In genomic region chr3:145646009-145646408, GRCm38 (mm10) we compare ENCODE assay signal across 16 mouse cellular contexts. TPM values are rescaled to one million over a fixed set of nuclear protein-coding genes. Genes with fewer than 3 reads are reported as not detected.
DNase-seq lines count a peak whose midpoint lies in the region; ATAC-seq and TF ChIP-seq lines count a peak whose summit lies in the region.
"Had no signal": no experiment of that assay in that cellular context is flagged by ENCODE, and none has a peak within 500 bp of the region (broad histone marks: within the 10 kb centered on the region; RNA-seq: fewer than 3 reads in every experiment).

No protein-coding gene starts in this region.

- peak; percentile 39 for DNase-seq in embryonic facial prominence, embryonic 11.5 days (ENCODE audit: low spot score)
- DNase-seq in embryonic facial prominence, embryonic 10.5 days (ENCODE audit: low spot score) = no peak
- DNase-seq in lung, embryonic 14.5 days = peak; percentile 37
- no peak for DNase-seq in lung, adult 2 months
- DNase-seq in kidney, postnatal 4 days = no peak
- DNase-seq in urinary bladder, adult 18-20 months (ENCODE audit: low spot score in 2 of 2) = no peak
- DNase-seq: adrenal gland, postnatal 10 days; cerebellum, postnatal 14 days; heart, postnatal 14 days; liver, postnatal 0 days; thymus, postnatal 36 days had no signal

- 48% methylated on average over 3 of the region's 3 CpGs for WGBS in embryonic facial prominence, embryonic 11.5 days
- WGBS in embryonic facial prominence, embryonic 10.5 days = 40% methylated on average over 3 of the region's 3 CpGs
- 44% methylated on average over 3 of the region's 3 CpGs for WGBS in lung, embryonic 14.5 days
- WGBS in lung, adult 2 months = 76% methylated on average over 3 of the region's 3 CpGs
- 7% methylated on average over 3 of the region's 3 CpGs for WGBS in forebrain, embryonic 13.5 days
- WGBS in neural tube, embryonic 12.5 days = 18% methylated on average over 3 of the region's 3 CpGs

- no peak overlapping the region for H3K4me2 ChIP-seq in embryonic facial prominence, embryonic 11.5 days (ENCODE audit: low read depth, low read length)
- H3K4me2 ChIP-seq in lung, embryonic 14.5 days = no peak overlapping the region
- peak overlapping the region; percentile 33 for H3K4me2 ChIP-seq in forebrain, embryonic 13.5 days
- peak overlapping the region; percentile 12; the same call in 1 of the 2 replicates for H3K4me2 ChIP-seq in neural tube, embryonic 12.5 days (replicated peaks)
- H3K4me2 ChIP-seq: intestine, embryonic 15.5 days had no signal

- no peak for TF ChIP-seq CTCF in lung, embryonic 14.5 days (IDR thresholded peaks at IDR 0.05; ENCODE audit: low read depth)
- TF ChIP-seq CTCF in lung, adult 2 months (IDR thresholded peaks at IDR 0.05; ENCODE audit: insufficient read depth, low read length) = no peak

- H3K9ac ChIP-seq in embryonic facial prominence, embryonic 11.5 days (replicated peaks; ENCODE audit: low read length) = no peak overlapping the region
- no peak overlapping the region for H3K9ac ChIP-seq in lung, embryonic 14.5 days
- H3K9ac ChIP-seq in forebrain, embryonic 13.5 days = no peak overlapping the region
- no peak overlapping the region for H3K9ac ChIP-seq in neural tube, embryonic 12.5 days
- H3K9ac ChIP-seq: intestine, embryonic 15.5 days; liver, postnatal 0 days had no signal

- no peak overlapping the region for H3K27ac ChIP-seq in embryonic facial prominence, embryonic 11.5 days (replicated peaks; ENCODE audit: low read depth, low read length)
- H3K27ac ChIP-seq in embryonic facial prominence, embryonic 10.5 days (replicated peaks) = no peak overlapping the region
- H3K27ac ChIP-seq in lung, embryonic 14.5 days (ENCODE audit: low read depth) = no peak overlapping the region
- peak overlapping the region; percentile 52 for H3K27ac ChIP-seq in forebrain, embryonic 13.5 days
- H3K27ac ChIP-seq in neural tube, embryonic 12.5 days = no peak overlapping the region
- H3K27ac ChIP-seq: intestine, embryonic 15.5 days; kidney, postnatal 0 days; macrophage had no signal

- H3K4me3 ChIP-seq in embryonic facial prominence, embryonic 11.5 days (ENCODE audit: low read depth, low read length) = no peak overlapping the region
- no peak overlapping the region for H3K4me3 ChIP-seq in embryonic facial prominence, embryonic 10.5 days
- H3K4me3 ChIP-seq in lung, embryonic 14.5 days (ENCODE audit: low read depth, low read length) = no peak overlapping the region
- no peak overlapping the region for H3K4me3 ChIP-seq in lung, adult 2 months (replicated peaks; ENCODE audit: extremely low read depth, low read depth, low read length)
- no peak overlapping the region for H3K4me3 ChIP-seq in forebrain, embryonic 13.5 days
- H3K4me3 ChIP-seq in neural tube, embryonic 12.5 days = no peak overlapping the region
- H3K4me3 ChIP-seq: intestine, embryonic 15.5 days had no signal

- H3K36me3 ChIP-seq in embryonic facial prominence, embryonic 11.5 days (replicated peaks; ENCODE audit: control insufficient read depth, insufficient read depth, low read depth, low read length) = no peaks in the 10 kb centered on the region
- H3K36me3 ChIP-seq in embryonic facial prominence, embryonic 10.5 days (replicated peaks) = peaks cover 13% of the 10 kb centered on the region
- H3K36me3 ChIP-seq in lung, embryonic 14.5 days (ENCODE audit: insufficient read depth) = peaks cover 17% of the 10 kb centered on the region
- peaks cover 6% of the 10 kb centered on the region; the same call in 1 of the 2 replicates for H3K36me3 ChIP-seq in forebrain, embryonic 13.5 days (ENCODE audit: poor library complexity, severe bottlenecking)
- no peaks in the 10 kb centered on the region for H3K36me3 ChIP-seq in neural tube, embryonic 12.5 days

- H3K9me3 ChIP-seq in embryonic facial prominence, embryonic 11.5 days (replicated peaks; ENCODE audit: control insufficient read depth, low read length) = no peaks in the 10 kb centered on the region
- H3K9me3 ChIP-seq in embryonic facial prominence, embryonic 10.5 days = no peaks in the 10 kb centered on the region
- no peaks in the 10 kb centered on the region for H3K9me3 ChIP-seq in lung, embryonic 14.5 days (ENCODE audit: low read depth, low read length)
- no peaks in the 10 kb centered on the region for H3K9me3 ChIP-seq in forebrain, embryonic 13.5 days (replicated peaks)
- H3K9me3 ChIP-seq in neural tube, embryonic 12.5 days = no peaks in the 10 kb centered on the region
- H3K9me3 ChIP-seq: intestine, embryonic 15.5 days had no signal

- H3K4me1 ChIP-seq in embryonic facial prominence, embryonic 11.5 days (ENCODE audit: control insufficient read depth, insufficient read depth, low read length) = peaks cover 2% of the 10 kb centered on the region; the same call in 1 of the 2 replicates
- H3K4me1 ChIP-seq in embryonic facial prominence, embryonic 10.5 days = peaks cover 55% of the 10 kb centered on the region
- peaks cover 8% of the 10 kb centered on the region for H3K4me1 ChIP-seq in lung, embryonic 14.5 days (ENCODE audit: insufficient read depth)
- H3K4me1 ChIP-seq in lung, adult 2 months (ENCODE audit: control insufficient read depth, insufficient read depth, low read length) = no peaks in the 10 kb centered on the region
- H3K4me1 ChIP-seq in forebrain, embryonic 13.5 days = peaks cover 57% of the 10 kb centered on the region
- peaks cover 28% of the 10 kb centered on the region for H3K4me1 ChIP-seq in neural tube, embryonic 12.5 days

- no peak for ATAC-seq in embryonic facial prominence, embryonic 11.5 days (replicated peaks; ENCODE audit: insufficient number of reproducible peaks, low FRiP score, low TSS enrichment, low read depth)
- no peak for ATAC-seq in lung, embryonic 14.5 days (ENCODE audit: insufficient read depth)
- peak; percentile 63 for ATAC-seq in forebrain, embryonic 13.5 days
- peak; percentile 59 for ATAC-seq in neural tube, embryonic 12.5 days (ENCODE audit: low FRiP score, low read depth)
- ATAC-seq: intestine, embryonic 15.5 days; liver, postnatal 0 days had no signal

- no peak for TF ChIP-seq POLR2A in lung, adult 2 months (IDR thresholded peaks at IDR 0.05; ENCODE audit: borderline replicate concordance, extremely low read depth, low read depth, low read length)

- H3K27me3 ChIP-seq in embryonic facial prominence, embryonic 11.5 days (ENCODE audit: control insufficient read depth, insufficient read depth, low read length) = no peaks in the 10 kb centered on the region
- H3K27me3 ChIP-seq in embryonic facial prominence, embryonic 10.5 days (replicated peaks; ENCODE audit: low read depth, poor library complexity, severe bottlenecking) = peaks cover 13% of the 10 kb centered on the region; the same call in 1 of the 2 replicates
- no peaks in the 10 kb centered on the region for H3K27me3 ChIP-seq in lung, embryonic 14.5 days (ENCODE audit: insufficient read depth, low read length)
- peaks cover 6% of the 10 kb centered on the region; the same call in 1 of the 2 replicates for H3K27me3 ChIP-seq in forebrain, embryonic 13.5 days
- H3K27me3 ChIP-seq in neural tube, embryonic 12.5 days (replicated peaks) = peaks cover 7% of the 10 kb centered on the region; the same call in 1 of the 2 replicates
- H3K27me3 ChIP-seq: intestine, embryonic 15.5 days had no signal

RNA-seq across cellular contexts. Expression of gene Ccn1, which starts 3.8 kb away (rescaled TPM):
- 28.9 and 29.6 TPM in 2 replicates for polyA plus RNA-seq in embryonic facial prominence, embryonic 11.5 days (2014; fragmentation: Nextera tagmentation; extraction: Ambion mirVana)
- polyA plus RNA-seq in embryonic facial prominence, embryonic 10.5 days (2016; fragmentation: Nextera tagmentation; extraction: Ambion mirVana) = 40.2 and 42.2 TPM in 2 replicates
- polyA plus RNA-seq in lung, embryonic 14.5 days (2014; fragmentation: Nextera tagmentation; extraction: Ambion mirVana) = 33.2 and 41.6 TPM in 2 replicates
- 79.9 and 102 TPM in 2 replicates for polyA plus RNA-seq in lung, adult 2 months (2012; rRNA removed)
- 32.9 and 35.6 TPM in 2 replicates for polyA plus RNA-seq in forebrain, embryonic 13.5 days (2015; fragmentation: Nextera tagmentation; extraction: Ambion mirVana)
- polyA plus RNA-seq in neural tube, embryonic 12.5 days (2016; fragmentation: Nextera tagmentation; extraction: Ambion mirVana) = 20.2 and 25.4 TPM in 2 replicates

Comparison
In these comparisons a context has a peak if more than half of its experiments do, and no peak if none do; other contexts are left out.
1. DNase-seq: peak in embryonic facial prominence, embryonic 11.5 days (single experiment) and lung, embryonic 14.5 days (single experiment); none in embryonic facial prominence, embryonic 10.5 days (single experiment), lung, adult 2 months (single experiment), kidney, postnatal 4 days (0 of 2) and urinary bladder, adult 18-20 months (0 of 2).
2. ATAC-seq: peak in forebrain, embryonic 13.5 days (single experiment) and neural tube, embryonic 12.5 days (single experiment); none in embryonic facial prominence, embryonic 11.5 days (single experiment) and lung, embryonic 14.5 days (single experiment).
3. H3K4me2 ChIP-seq: peak in forebrain, embryonic 13.5 days (single experiment) and neural tube, embryonic 12.5 days (single experiment); none in embryonic facial prominence, embryonic 11.5 days (single experiment) and lung, embryonic 14.5 days (single experiment).